Mouse (Mus musculus): ENCODE measurements around the gene Lcn11. TPM values are rescaled to one million over a fixed set of nuclear protein-coding genes. Genes with fewer than 3 reads are reported as not detected.
"Not testable (repeated sequence)": the region's sequence is repeated elsewhere in the genome, so short reads cannot be mapped to it uniquely, and the experiment has no call there.

Lcn11 gene
- polyA plus RNA-seq (2012; rRNA removed), result not detected in 2 replicates

GRCm38 (mm10) chr2:25776717-25777116 lies at the start of gene Lcn11:
Gene Lcn11 (plus strand): TSS chr2:25777017.
- 79% methylated on average over 1 of the region's 1 CpGs for WGBS
- no peak for DNase-seq (ENCODE audit: low read depth, low spot score)

- no peak for DNase-seq (ENCODE audit: low read depth, low spot score)
- 26% methylated on average over 2 of the region's 2 CpGs for WGBS
Observed at GRCm38 (mm10) chr2:25733199-25733930, 43.5 kb upstream of the Lcn11 start.

GRCm38 (mm10) chr2:25736709-25737108 lies 40.1 kb upstream of the Lcn11 start, which contains the start of gene Obp2b:
Gene Obp2b (plus strand): TSS chr2:25737009.
- 74% methylated on average over 3 of the region's 3 CpGs for WGBS

GRCm38 (mm10) chr2:25741671-25742070 lies 35.1 kb upstream of the Lcn11 start:
- WGBS, result 38% methylated on average over 1 of the region's 1 CpGs
- DNase-seq (ENCODE audit: low read depth, low spot score), result no peak

More at GRCm38 (mm10) chr2:25736709-25737108, 40.1 kb upstream of the Lcn11 start, which contains the start of gene Obp2b:
- not testable (repeated sequence) for DNase-seq (ENCODE audit: low read depth, low spot score)

GRCm38 (mm10) chr2:25754201-25754600 lies 22.6 kb upstream of the Lcn11 start:
- no peak for DNase-seq (ENCODE audit: low read depth, low spot score)
- 97% methylated on average over 1 of the region's 1 CpGs for WGBS

- no peak for DNase-seq (ENCODE audit: low read depth, low spot score)
- WGBS, result 50% methylated on average over 4 of the region's 4 CpGs
Observed at GRCm38 (mm10) chr2:25758064-25758625, 18.7 kb upstream of the Lcn11 start.

- DNase-seq (ENCODE audit: low read depth, low spot score), result no peak
- 28% methylated on average over 2 of the region's 2 CpGs for WGBS
Observed at GRCm38 (mm10) chr2:25765269-25765668, 11.5 kb upstream of the Lcn11 start, which contains the start of gene Lcn3. Gene Lcn3 (plus strand): TSS chr2:25765569.

- no peak for DNase-seq (ENCODE audit: low read depth, low spot score)
- 74% methylated on average over 4 of the region's 4 CpGs for WGBS
Observed at GRCm38 (mm10) chr2:25767764-25768163, 9.1 kb upstream of the Lcn11 start.

- WGBS, result 86% methylated on average over 2 of the region's 2 CpGs
- no peak for DNase-seq (ENCODE audit: low read depth, low spot score)
Observed at GRCm38 (mm10) chr2:25773507-25773906, 3.3 kb upstream of the Lcn11 start.

- DNase-seq (ENCODE audit: low read depth, low spot score), result no peak
- WGBS, result 74% methylated on average over 2 of the region's 2 CpGs
Observed at GRCm38 (mm10) chr2:25774640-25775039, 2.2 kb upstream of the Lcn11 start.

GRCm38 (mm10) chr2:25775991-25776390 lies 826 bp upstream of the Lcn11 start:
- 61% methylated on average over 3 of the region's 3 CpGs for WGBS
- no peak for DNase-seq (ENCODE audit: low read depth, low spot score)

GRCm38 (mm10) chr2:25779076-25779475 lies 2.3 kb downstream of the Lcn11 start:
- no peak for DNase-seq (ENCODE audit: low read depth, low spot score)
- 84% methylated on average over 9 of the region's 9 CpGs for WGBS

GRCm38 (mm10) chr2:25780921-25781320 lies 4.1 kb downstream of the Lcn11 start:
- WGBS, result 22% methylated on average over 4 of the region's 4 CpGs
- DNase-seq (ENCODE audit: low read depth, low spot score), result no peak

- no peak for DNase-seq (ENCODE audit: low read depth, low spot score)
- WGBS, result 83% methylated on average over 3 of the region's 3 CpGs
Observed at GRCm38 (mm10) chr2:25781957-25782356, 5.1 kb downstream of the Lcn11 start, which contains the start of gene Gm13539. Gene Gm13539 (plus strand): TSS chr2:25782257.

- WGBS, result 62% methylated on average over 5 of the region's 5 CpGs
- no peak for DNase-seq (ENCODE audit: low read depth, low spot score)
Observed at GRCm38 (mm10) chr2:25785573-25786322, 8.9 kb downstream of the Lcn11 start.

- DNase-seq (ENCODE audit: low read depth, low spot score), result no peak
- WGBS, result 71% methylated on average over 3 of the region's 3 CpGs
Observed at GRCm38 (mm10) chr2:25789092-25789491, 12.3 kb downstream of the Lcn11 start.

GRCm38 (mm10) chr2:25797635-25798034 lies 20.8 kb downstream of the Lcn11 start:
- DNase-seq (ENCODE audit: low read depth, low spot score), result no peak
- WGBS, result 30% methylated on average over 2 of the region's 2 CpGs

GRCm38 (mm10) chr2:25798065-25798464 lies 21.2 kb downstream of the Lcn11 start:
- WGBS, result 39% methylated on average over 5 of the region's 5 CpGs

GRCm38 (mm10) chr2:25811711-25812110 lies 34.9 kb downstream of the Lcn11 start:
- no peak for DNase-seq (ENCODE audit: low read depth, low spot score)
- WGBS, result 49% methylated on average over 2 of the region's 2 CpGs

More at GRCm38 (mm10) chr2:25798065-25798464, 21.2 kb downstream of the Lcn11 start:
- DNase-seq (ENCODE audit: low read depth, low spot score), result no peak

GRCm38 (mm10) chr2:25813364-25813763 lies 36.5 kb downstream of the Lcn11 start:
- no peak for DNase-seq (ENCODE audit: low read depth, low spot score)
- 83% methylated on average over 5 of the region's 5 CpGs for WGBS

All from large intestine, adult 2 months (tissue).